Mouse (Mus musculus): ENCODE data around the gene Nav3. TPM values are rescaled to one million over a fixed set of nuclear protein-coding genes. Genes with fewer than 3 reads are reported as not detected.
"Not testable (repeated sequence)": the region's sequence is repeated elsewhere in the genome, so short reads cannot be mapped to it uniquely, and the experiment has no call there.

Nav3 gene
- total RNA-seq, 2 experiments from 2014 or later, result 4.1 to 5.0 TPM

- DNase-seq (ENCODE audit: low spot score), result no peak
- intact Hi-C loops (cut with DNase I), result no loop called here
Measured at GRCm38 (mm10) chr10:110386476-110387197, 69.4 kb downstream of the Nav3 start.

DNA sequence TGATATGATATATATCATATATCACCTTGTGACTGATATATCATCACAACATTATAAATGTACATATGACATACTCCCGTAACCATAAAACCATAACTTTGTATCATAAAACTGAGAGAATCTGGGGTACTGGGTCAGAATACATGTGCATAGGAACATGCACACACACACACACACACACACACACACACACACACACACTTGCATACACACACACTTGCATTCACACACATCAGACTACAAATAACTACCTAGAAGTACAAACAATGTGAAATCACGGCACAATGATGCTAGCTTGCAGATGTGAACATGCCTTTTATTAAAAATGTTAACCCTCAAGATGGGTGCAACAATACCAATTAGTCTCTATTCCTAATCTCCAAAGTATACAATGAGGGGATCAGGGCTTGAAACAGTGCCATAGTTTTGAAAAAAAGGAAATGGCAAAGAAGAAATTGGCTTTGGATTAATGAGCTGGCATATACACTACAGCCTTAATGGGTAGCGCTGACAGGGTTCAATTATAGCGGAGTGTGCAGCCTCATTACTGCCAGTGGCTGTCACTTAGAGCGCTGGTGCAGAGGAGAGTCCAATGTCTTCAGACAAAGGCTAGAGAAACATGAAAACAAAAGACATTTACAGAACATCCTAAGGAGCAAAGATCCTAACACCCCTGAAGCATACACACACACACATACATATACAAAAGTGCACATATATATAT lies 72.3 kb downstream of the Nav3 start:
- DNase-seq (ENCODE audit: low spot score); intact Hi-C loops (cut with DNase I): not testable (repeated sequence)

DNA sequence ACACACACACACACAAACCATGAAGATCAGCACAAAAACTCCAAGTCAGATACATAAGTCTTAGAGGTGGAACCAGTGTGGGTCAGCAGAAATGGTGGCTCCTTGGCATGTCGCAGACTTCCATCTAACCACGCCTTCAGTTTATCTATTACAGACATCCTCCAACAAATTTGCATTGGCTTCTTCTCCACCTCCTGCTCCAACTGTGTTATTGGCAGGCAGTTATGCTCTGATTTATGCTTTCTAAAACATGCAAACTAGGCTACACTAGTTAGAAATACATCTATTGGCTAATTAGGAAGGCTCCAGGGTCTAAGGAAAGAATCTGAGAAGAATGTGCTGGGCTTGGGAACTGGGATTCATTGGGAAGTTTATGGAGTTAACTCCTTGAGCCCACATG lies 75.2 kb downstream of the Nav3 start:
- no peak for DNase-seq (ENCODE audit: low spot score)
- intact Hi-C loops (cut with DNase I), result no loop called here

DNA sequence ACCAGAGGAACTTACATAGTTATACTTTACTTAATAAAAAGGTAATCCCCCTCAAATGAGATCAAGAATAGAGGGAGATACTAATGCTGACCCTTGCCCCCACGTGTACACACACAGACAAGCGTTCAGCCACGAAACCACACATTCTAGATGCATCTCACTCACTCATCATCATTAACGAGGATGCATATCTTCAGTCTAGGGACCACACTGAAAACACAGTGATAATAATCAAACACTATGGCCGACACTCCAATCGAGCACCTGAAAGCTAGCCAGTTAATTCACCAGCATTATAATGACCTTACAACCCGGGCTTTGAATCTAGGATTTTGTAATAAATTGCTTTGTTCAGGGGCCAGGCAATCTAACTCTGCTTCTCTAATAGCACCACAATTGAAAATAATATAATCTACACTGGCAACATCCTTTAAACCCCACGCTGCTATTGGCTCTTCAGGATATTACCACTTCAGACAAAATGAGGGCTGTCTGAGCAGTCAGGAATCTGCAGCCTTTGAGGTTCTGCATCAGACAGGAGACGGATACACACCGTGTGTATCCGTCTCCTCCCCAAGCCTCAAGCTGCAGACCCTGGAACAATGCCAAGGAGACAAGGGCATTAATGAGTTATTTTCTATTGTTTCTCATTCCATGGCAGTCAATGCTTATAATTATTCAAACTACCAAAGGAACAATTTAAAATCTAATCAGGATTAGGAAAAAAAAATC lies 83.1 kb downstream of the Nav3 start:
- DNase-seq (ENCODE audit: low spot score), result no peak
- intact Hi-C loops (cut with DNase I), result no loop called here

- intact Hi-C loops (cut with DNase I), result no loop called here
Measured at GRCm38 (mm10) chr10:110352148-110352547, 103.9 kb downstream of the Nav3 start.

DNA sequence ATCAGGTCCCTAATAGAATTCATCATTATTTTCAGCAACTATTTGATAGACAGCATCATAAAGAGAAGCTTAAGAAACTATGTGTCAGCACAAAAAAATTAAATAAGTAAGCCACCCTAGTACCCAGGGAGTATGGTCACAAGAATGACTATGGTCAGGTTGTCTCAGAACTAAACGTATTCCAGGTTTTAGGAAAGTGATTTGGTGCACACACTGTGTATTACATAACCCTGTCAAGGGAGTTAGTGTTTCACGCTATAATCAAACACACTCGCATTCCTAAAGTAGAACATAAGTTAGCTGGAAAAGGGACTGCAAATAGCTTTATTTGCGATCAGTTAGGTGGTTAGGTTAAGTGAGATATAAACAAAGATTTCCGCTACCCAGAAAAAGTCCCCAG lies 126.0 kb downstream of the Nav3 start:
- no peak for DNase-seq (ENCODE audit: low spot score)
- intact Hi-C loops (cut with DNase I), result no loop called here

More at GRCm38 (mm10) chr10:110352148-110352547, 103.9 kb downstream of the Nav3 start:
- DNase-seq (ENCODE audit: low spot score), result no peak

DNA sequence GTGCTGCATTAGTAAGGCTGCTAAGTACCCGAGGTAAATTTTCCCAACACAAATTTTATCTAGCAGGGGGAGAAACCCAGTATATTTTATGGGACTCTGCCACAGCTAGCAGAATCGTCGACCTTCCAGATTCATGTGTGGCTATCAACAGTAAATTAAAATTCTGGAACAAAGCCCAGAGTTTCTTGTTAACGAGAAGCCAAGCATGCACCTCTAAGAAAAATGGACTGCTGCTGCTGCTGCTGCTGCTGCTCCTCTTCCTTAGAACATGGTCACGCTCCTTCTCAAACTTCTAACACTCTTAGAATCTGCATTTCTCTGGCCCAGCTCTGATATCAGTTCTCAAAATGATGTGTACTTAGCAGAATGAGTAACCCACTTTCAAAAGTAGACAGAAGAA lies 126.4 kb downstream of the Nav3 start:
- no peak for DNase-seq (ENCODE audit: low spot score)
- intact Hi-C loops (cut with DNase I), result no loop called here

GRCm38 (mm10) chr10:110322082-110322632 lies 133.8 kb downstream of the Nav3 start:
- no peak for DNase-seq (ENCODE audit: low spot score)
- intact Hi-C loops (cut with DNase I), result no loop called here

DNA sequence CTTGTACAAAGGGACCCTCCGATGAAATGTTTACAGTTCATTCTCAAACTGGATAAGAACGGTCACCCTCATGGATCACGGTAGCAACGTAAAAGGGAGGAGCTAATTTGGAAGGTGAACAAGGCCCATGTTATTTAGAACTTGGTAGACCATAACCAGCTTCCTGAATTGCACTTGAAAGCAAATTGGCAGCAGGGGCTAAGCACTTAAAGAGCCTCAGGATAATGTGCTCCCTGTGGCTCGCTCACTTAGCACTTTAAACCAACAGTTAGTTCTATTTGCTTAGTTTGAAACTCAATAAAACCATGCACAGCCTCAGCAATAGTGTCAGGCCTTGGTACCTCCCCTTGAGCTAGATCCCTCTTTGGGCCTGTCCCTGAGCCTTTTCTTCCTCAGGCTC lies 138.7 kb downstream of the Nav3 start:
- intact Hi-C loops (cut with DNase I), result no loop called here
- DNase-seq (ENCODE audit: low spot score), result no peak

DNA sequence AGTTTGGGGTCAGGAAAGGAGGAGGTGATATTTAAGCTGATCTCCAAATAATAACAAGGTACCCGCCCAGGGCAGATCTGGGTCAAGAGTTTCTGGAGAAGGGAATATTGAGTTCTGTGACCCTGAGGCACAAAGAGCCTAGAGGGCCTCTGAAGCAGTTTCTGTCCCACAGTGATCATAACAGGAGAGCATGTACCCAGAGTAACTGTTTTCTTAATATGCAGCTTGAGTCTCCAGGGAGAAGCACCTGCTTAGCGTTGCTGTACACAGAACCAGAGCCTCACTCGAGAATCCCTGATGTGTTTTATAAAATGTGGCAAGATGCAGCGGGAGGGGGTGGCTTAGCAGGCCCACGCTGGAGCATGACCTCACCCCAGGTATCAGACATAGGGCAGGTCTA lies 141.5 kb downstream of the Nav3 start:
- intact Hi-C loops (cut with DNase I), result no loop called here
- DNase-seq (ENCODE audit: low spot score), result no peak

DNA sequence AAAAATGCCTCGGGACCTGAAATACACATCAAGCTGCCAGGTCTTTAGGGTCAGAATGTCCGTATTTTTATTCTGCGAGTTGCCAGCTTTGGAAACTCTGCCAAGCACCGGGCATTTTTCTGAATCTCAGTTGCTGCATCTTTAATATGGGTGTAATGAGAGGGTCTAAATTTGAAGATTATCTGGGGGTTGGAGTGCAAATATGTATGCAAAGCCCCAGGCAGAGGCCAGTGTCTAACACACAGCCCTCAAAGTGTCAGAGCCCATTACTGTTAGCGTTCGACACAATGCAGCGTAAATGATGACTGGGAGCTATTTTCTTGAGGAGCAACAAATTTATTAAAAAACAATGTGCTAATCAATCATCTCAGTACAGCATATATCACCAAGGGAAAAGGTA lies 142.0 kb downstream of the Nav3 start:
- intact Hi-C loops (cut with DNase I), result no loop called here
- no peak for DNase-seq (ENCODE audit: low spot score)

GRCm38 (mm10) chr10:110309511-110309910 lies 146.5 kb downstream of the Nav3 start:
- intact Hi-C loops (cut with DNase I), result no loop called here
- no peak for DNase-seq (ENCODE audit: low spot score)

DNA sequence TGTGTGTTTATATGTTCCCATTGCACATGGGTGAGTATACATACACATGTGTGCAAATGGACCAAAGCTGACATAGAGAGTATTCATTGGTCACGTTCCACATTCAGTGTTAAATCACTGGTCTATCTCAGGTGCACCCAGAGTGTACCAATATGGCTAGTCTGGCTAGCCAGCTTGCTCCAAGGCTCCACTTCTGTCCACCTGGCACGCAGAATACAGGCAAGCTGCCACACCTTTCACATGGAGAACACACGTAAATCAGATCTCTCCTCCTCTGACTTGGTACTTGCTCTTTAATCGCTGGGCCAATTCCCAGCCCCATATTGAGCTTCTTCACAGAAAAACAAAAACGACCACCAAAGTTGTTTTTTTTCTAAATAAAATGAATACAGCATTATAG lies 150.4 kb downstream of the Nav3 start:
- intact Hi-C loops (cut with DNase I), result no loop called here
- DNase-seq (ENCODE audit: low spot score), result no peak

DNA sequence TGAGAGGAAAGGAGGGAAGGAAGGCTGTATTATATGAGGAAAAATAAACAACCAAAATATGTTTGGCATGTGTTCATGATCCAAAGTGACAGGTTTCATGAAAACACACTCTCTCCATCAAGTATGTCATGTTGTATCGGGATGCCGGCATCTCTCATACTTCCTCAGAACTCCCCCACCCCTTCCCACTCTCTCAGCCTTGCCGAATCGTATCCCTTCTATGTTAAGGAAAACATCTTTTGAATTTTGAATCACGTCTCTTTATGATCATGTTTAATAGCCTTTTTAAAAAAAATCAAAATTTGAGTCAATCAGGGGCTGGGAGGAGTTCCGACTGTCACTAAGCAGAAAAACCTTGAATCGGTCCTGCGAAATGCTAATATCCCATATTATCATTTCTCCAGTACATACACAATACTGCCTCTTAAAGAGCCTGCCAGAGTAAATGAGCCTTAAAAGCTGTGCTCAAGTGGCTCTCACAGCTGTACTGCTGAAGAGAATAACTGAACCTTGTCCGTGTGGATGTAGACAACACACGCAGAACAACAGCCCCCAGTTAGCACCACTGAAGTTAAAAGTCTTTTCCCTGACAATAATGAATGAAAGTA lies 165.9 kb downstream of the Nav3 start:
- DNase-seq (ENCODE audit: low spot score), result no peak
- intact Hi-C loops (cut with DNase I), result no loop called here

DNA sequence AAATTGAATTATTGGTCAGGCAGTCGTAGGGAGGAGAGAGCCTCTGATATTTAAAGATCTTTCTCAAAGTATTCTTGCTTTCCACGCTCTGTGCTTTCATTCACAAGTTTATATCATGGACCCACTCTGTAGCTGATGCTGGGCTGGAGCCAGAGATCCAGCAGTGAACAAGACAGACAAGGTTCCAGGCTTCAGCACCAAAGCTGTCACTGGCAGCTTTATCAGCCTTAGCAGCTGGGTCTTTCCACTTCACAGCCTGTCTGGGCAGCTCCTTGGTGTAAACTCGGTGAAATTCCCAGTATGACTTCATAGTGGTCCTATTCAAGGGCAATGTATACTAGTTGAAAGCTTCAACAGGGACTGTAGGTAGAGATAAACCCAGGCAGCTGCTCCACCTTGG lies 172.1 kb downstream of the Nav3 start:
- intact Hi-C loops (cut with DNase I), result no loop called here
- no peak for DNase-seq (ENCODE audit: low spot score)

DNA sequence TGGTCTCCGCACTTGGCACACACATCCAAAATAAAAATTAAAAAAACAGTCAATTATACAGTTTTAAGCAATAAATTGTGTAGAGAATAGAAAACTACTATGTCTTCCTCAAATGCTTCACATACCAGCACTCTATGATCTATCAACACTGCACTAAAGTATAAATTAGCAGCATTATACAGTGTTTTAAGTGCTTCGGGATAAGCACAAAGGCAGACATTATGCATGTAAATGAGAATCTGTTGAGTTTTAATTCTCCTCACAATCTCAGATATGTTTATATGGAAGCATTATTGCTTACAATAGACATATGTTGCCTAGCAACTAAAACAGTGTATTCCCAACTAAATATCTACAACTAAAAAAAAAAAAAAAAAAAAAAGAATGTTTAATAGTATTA lies 183.2 kb downstream of the Nav3 start:
- intact Hi-C loops (cut with DNase I), result no loop called here
- no peak for DNase-seq (ENCODE audit: low spot score)

GRCm38 (mm10) chr10:110270561-110270960 lies 185.4 kb downstream of the Nav3 start:
- no peak for DNase-seq (ENCODE audit: low spot score)
- intact Hi-C loops (cut with DNase I), result no loop called here

DNA sequence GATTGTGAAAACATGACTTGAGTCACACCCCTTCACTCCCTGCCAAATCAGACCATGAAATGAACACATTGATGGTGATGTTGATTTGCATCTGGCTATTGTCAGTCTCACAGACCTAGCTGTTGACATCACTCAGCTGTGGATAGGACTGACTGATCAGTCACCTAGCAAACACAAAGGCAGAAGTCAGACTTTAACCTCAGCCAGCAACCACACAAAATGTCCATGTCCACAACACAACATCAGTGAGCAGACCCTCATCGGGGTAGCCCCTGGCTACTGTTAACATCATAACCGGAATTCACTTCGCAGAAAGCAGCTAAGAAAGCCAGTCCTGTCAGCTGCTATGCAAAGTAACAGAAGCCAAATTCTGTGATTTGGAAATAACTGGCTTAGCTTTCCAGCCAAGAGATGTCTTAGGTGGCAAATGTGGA lies 213.9 kb downstream of the Nav3 start:
- intact Hi-C loops (cut with DNase I), result no loop called here
- no peak for DNase-seq (ENCODE audit: low spot score)

- intact Hi-C loops (cut with DNase I), result no loop called here
Measured at GRCm38 (mm10) chr10:110240667-110241066, 215.3 kb downstream of the Nav3 start.

GRCm38 (mm10) chr10:110233307-110233930 lies 222.6 kb downstream of the Nav3 start:
- intact Hi-C loops (cut with DNase I), result no loop called here
- DNase-seq (ENCODE audit: low spot score), result no peak

More at GRCm38 (mm10) chr10:110240667-110241066, 215.3 kb downstream of the Nav3 start:
- DNase-seq (ENCODE audit: low spot score), result no peak

All from heart, postnatal 25 days (tissue).